Mouse (Mus musculus) urinary bladder, adult 18-20 months (tissue): ENCODE results near the gene Pspc1.

ENCODE experiments used
- DNase-seq, 2 experiments: peaks; one replicate each; pipeline ENCODE4 v3.0.0; 2022; ENCODE audit warnings: low spot score in 2 of 2, mixed read lengths in 2 of 2

Gene Pspc1

GRCm38 (mm10) chr14:56697836-56698235 is 80.3 kb downstream of the Pspc1 start:
- DNase-seq: no peak

- DNase-seq: no peak
These were observed 82.6 kb downstream of the Pspc1 start for GRCm38 (mm10) chr14:56695495-56695894.

- DNase-seq: no peak
These were observed 88.3 kb downstream of the Pspc1 start for GRCm38 (mm10) chr14:56689766-56690165.

- no peak for DNase-seq
These were observed 89.0 kb downstream of the Pspc1 start for GRCm38 (mm10) chr14:56689116-56689515.

- no peak for DNase-seq
These were observed 92.7 kb downstream of the Pspc1 start for GRCm38 (mm10) chr14:56685426-56685825.
